Mouse (Mus musculus) midbrain, embryonic 14.5 days (tissue): ENCODE results near the gene Tle2. TPM values are rescaled to one million over a fixed set of nuclear protein-coding genes. Genes with fewer than 3 reads are reported as not detected.

Experiments used
- ATAC-seq: fragments of 200-750 bp; cut with Nextera tagmentation; 2 replicates; pipeline ENCODE4 v1.8.0; 2017; ENCODE audit warnings: moderate number of reproducible peaks, moderate library complexity; ENCODE audit not compliant: low FRiP score, low TSS enrichment
- DNase-seq: peaks from one replicate; pipeline ENCODE4 v3.0.0-alpha.2; 2015
- H3K27ac ChIP-seq: fragments of 300-500 bp; sonication (generic); replicated peaks from 2 replicates; pipeline ENCODE4 v1.5.1; 2014; ENCODE audit warnings: mild to moderate bottlenecking, low read depth, low read length, moderate library complexity
- H3K27me3 ChIP-seq: fragments of 300-500 bp; sonication (generic); 2 replicates; pipeline ENCODE4 v1.6.1; 2014; ENCODE audit warnings: low read length, control low read depth, mixed read lengths; ENCODE audit not compliant: control insufficient read depth, insufficient read depth
- H3K36me3 ChIP-seq: fragments of 300-500 bp; sonication (generic); 2 replicates; pipeline ENCODE4 v1.6.1; 2014; ENCODE audit warnings: low read length, control low read depth; ENCODE audit not compliant: control insufficient read depth, insufficient read depth
- H3K4me1 ChIP-seq: fragments of 300-500 bp; sonication (generic); 2 replicates; pipeline ENCODE4 v1.6.1; 2014; ENCODE audit warnings: mild to moderate bottlenecking, antibody characterized with exemption, low read length, control low read depth; ENCODE audit not compliant: control insufficient read depth, insufficient read depth
- H3K4me2 ChIP-seq: fragments of 300-500 bp; sonication (generic); 2 replicates; pipeline ENCODE4 v1.6.1; 2014; ENCODE audit warnings: mild to moderate bottlenecking, low read length, moderate library complexity
- H3K4me3 ChIP-seq: fragments of 300-500 bp; sonication (generic); replicated peaks from 2 replicates; pipeline ENCODE4 v1.5.1; 2014; ENCODE audit warnings: low read depth, low read length
- H3K9ac ChIP-seq: fragments of 300-500 bp; sonication (generic); replicated peaks from 2 replicates; pipeline ENCODE4 v1.6.1; 2014; ENCODE audit warnings: mild to moderate bottlenecking, low read length, moderate library complexity
- H3K9me3 ChIP-seq: fragments of 300-500 bp; sonication (generic); 2 replicates; pipeline ENCODE4 v1.6.1; 2016; ENCODE audit warnings: low read length, control low read depth, mixed read lengths; ENCODE audit not compliant: control insufficient read depth
- WGBS: fragments of 180-500 bp; shearing (Covaris S2); extraction: QIAGEN DNeasy Blood & Tissue Kit; methylation state at CpG from one replicate; pipeline ENCODE4 v1.1.7; 2014; 5-methylcytosine and 5-hydroxymethylcytosine counted together
- polyA plus RNA-seq: library from polyadenylated mRNA; unstranded; fragments of >200 nt; fragmentation: Nextera tagmentation; extraction: Ambion mirVana; gene quantifications from 2 replicates; pipeline ENCODE4 v1.2.1, GENCODE M21; 2014

The Tle2 gene
- polyA plus RNA-seq, 1 experiment from 2014 or later = 20.4 TPM

- H3K4me2 ChIP-seq = peak overlapping the region; percentile 73
- WGBS = 3% methylated on average over 6 of the region's 6 CpGs
- H3K9ac ChIP-seq = peak overlapping the region; percentile 65
- peaks cover 55% of the 10 kb centered on the region for H3K27me3 ChIP-seq
- DNase-seq = no peak
- H3K27ac ChIP-seq = peak overlapping the region; percentile 68; the same call in 1 of the 2 replicates
- no peak for ATAC-seq
- peaks cover 35% of the 10 kb centered on the region for H3K4me1 ChIP-seq
- peak overlapping the region; percentile 52 for H3K4me3 ChIP-seq
- H3K9me3 ChIP-seq = no peaks in the 10 kb centered on the region
- no peaks in the 10 kb centered on the region for H3K36me3 ChIP-seq
These were observed 1.3 kb downstream of the Tle2 start for GRCm38 (mm10) chr10:81575695-81576094.

- ATAC-seq (no peak), DNase-seq (no peak)
- no peak overlapping the region for H3K4me3 ChIP-seq
- peaks cover 10% of the 10 kb centered on the region for H3K4me1 ChIP-seq
- WGBS = 77% methylated on average over 4 of the region's 4 CpGs
- H3K9ac ChIP-seq = no peak overlapping the region
- no peak overlapping the region for H3K4me2 ChIP-seq
- peaks cover 30% of the 10 kb centered on the region; the same call in 1 of the 2 replicates for H3K27me3 ChIP-seq
- H3K36me3 ChIP-seq = no peaks in the 10 kb centered on the region
- no peaks in the 10 kb centered on the region for H3K9me3 ChIP-seq
- H3K27ac ChIP-seq = no peak overlapping the region
These were observed 5.6 kb downstream of the Tle2 start for GRCm38 (mm10) chr10:81579967-81580366.

- Histone ChIP-seq H3K4me1 (peaks cover 4% of the 10 kb centered on the region), H3K4me2 (no peak overlapping the region), H3K4me3 (no peak overlapping the region), H3K27me3 (peaks cover 30% of the 10 kb centered on the region; the same call in 1 of the 2 replicates), H3K9ac (no peak overlapping the region), H3K36me3 (no peaks in the 10 kb centered on the region), H3K9me3 (no peaks in the 10 kb centered on the region), H3K27ac (no peak overlapping the region)
- WGBS = 73% methylated on average over 25 of the region's 25 CpGs
- DNase-seq = no peak
- ATAC-seq = no peak
These were observed 6.2 kb downstream of the Tle2 start for GRCm38 (mm10) chr10:81580441-81581070.

GRCm38 (mm10) chr10:81583347-81583746, 9.0 kb downstream of the Tle2 start:
- H3K4me3 ChIP-seq = no peak overlapping the region
- H3K36me3 ChIP-seq = 0 out of 2 replicates have a peak, but pooled peaks cover 8% of the 10 kb centered on the region
- no peaks in the 10 kb centered on the region for H3K9me3 ChIP-seq
- H3K4me2 ChIP-seq = no peak overlapping the region
- no peak for DNase-seq
- no peaks in the 10 kb centered on the region for H3K4me1 ChIP-seq
- no peak for ATAC-seq
- no peak overlapping the region for H3K27ac ChIP-seq
- WGBS = 25% methylated on average over 6 of the region's 6 CpGs
- peaks cover 16% of the 10 kb centered on the region; the same call in 1 of the 2 replicates for H3K27me3 ChIP-seq
- no peak overlapping the region for H3K9ac ChIP-seq

GRCm38 (mm10) chr10:81588739-81589138, 14.4 kb downstream of the Tle2 start:
- H3K4me1 ChIP-seq = no peaks in the 10 kb centered on the region
- no peaks in the 10 kb centered on the region for H3K9me3 ChIP-seq
- H3K4me3 ChIP-seq = no peak overlapping the region
- no peak overlapping the region for H3K9ac ChIP-seq
- H3K36me3 ChIP-seq = 0 out of 2 replicates have a peak, but pooled peaks cover 8% of the 10 kb centered on the region
- no peak for ATAC-seq
- no peak overlapping the region for H3K27ac ChIP-seq
- H3K27me3 ChIP-seq = 0 out of 2 replicates have a peak, but pooled peaks cover 6% of the 10 kb centered on the region
- WGBS = 74% methylated on average over 7 of the region's 7 CpGs
- no peak for DNase-seq
- no peak overlapping the region for H3K4me2 ChIP-seq

- Histone ChIP-seq H3K36me3 (0 out of 2 replicates have a peak, but pooled peaks cover 5% of the 10 kb centered on the region), H3K27ac (no peak overlapping the region), H3K4me1 (peaks cover 17% of the 10 kb centered on the region), H3K27me3 (0 out of 2 replicates have a peak, but pooled peaks cover 13% of the 10 kb centered on the region), H3K4me3 (no peak overlapping the region), H3K4me2 (no peak overlapping the region), H3K9me3 (no peaks in the 10 kb centered on the region), H3K9ac (no peak overlapping the region)
- no peak for ATAC-seq
- WGBS = 70% methylated on average over 9 of the region's 9 CpGs
- DNase-seq = no peak
These were observed 17.5 kb downstream of the Tle2 start for GRCm38 (mm10) chr10:81591846-81592245.

- H3K27me3 ChIP-seq = 0 out of 2 replicates have a peak, but pooled peaks cover 17% of the 10 kb centered on the region
- H3K4me3 ChIP-seq = no peak overlapping the region
- H3K9me3 ChIP-seq = no peaks in the 10 kb centered on the region
- no peak overlapping the region for H3K4me2 ChIP-seq
- 0 out of 2 replicates have a peak, but pooled peaks cover 3% of the 10 kb centered on the region for H3K36me3 ChIP-seq
- no peak overlapping the region for H3K27ac ChIP-seq
- H3K9ac ChIP-seq = no peak overlapping the region
- ATAC-seq (no peak), DNase-seq (no peak)
- peaks cover 23% of the 10 kb centered on the region for H3K4me1 ChIP-seq
- WGBS = 84% methylated on average over 7 of the region's 7 CpGs
These were observed 18.3 kb downstream of the Tle2 start for GRCm38 (mm10) chr10:81592631-81593030.

- Histone ChIP-seq H3K36me3 (no peaks in the 10 kb centered on the region), H3K4me1 (peaks cover 23% of the 10 kb centered on the region), H3K4me2 (no peak overlapping the region), H3K4me3 (no peak overlapping the region), H3K9me3 (no peaks in the 10 kb centered on the region), H3K27me3 (0 out of 2 replicates have a peak, but pooled peaks cover 17% of the 10 kb centered on the region), H3K27ac (no peak overlapping the region), H3K9ac (no peak overlapping the region)
- ATAC-seq (no peak), DNase-seq (no peak)
- 68% methylated on average over 4 of the region's 4 CpGs for WGBS
These were observed 18.9 kb downstream of the Tle2 start for GRCm38 (mm10) chr10:81593223-81593622.

GRCm38 (mm10) chr10:81593935-81594334, 19.6 kb downstream of the Tle2 start:
- ATAC-seq = no peak

More at GRCm38 (mm10) chr10:81593935-81594334, 19.6 kb downstream of the Tle2 start:
- Histone ChIP-seq H3K4me2 (no peak overlapping the region), H3K27ac (no peak overlapping the region), H3K9ac (no peak overlapping the region), H3K36me3 (no peaks in the 10 kb centered on the region), H3K27me3 (0 out of 2 replicates have a peak, but pooled peaks cover 17% of the 10 kb centered on the region), H3K4me1 (peaks cover 23% of the 10 kb centered on the region), H3K9me3 (no peaks in the 10 kb centered on the region), H3K4me3 (no peak overlapping the region)
- no peak for DNase-seq
- WGBS = 76% methylated on average over 18 of the region's 18 CpGs
